Mouse (Mus musculus): ENCODE results near the gene Fam57b.

- no peak for TF ChIP-seq ZC3H11A (IDR thresholded peaks at IDR 0.05; ENCODE audit: borderline replicate concordance, low read depth, low read length)
- no peak for TF ChIP-seq HCFC1 (IDR thresholded peaks at IDR 0.05; ENCODE audit: borderline replicate concordance, insufficient read depth, low read length)
- TF ChIP-seq ZNF384 (IDR thresholded peaks at IDR 0.05; ENCODE audit: low read depth, low read length), result no peak
Measured at GRCm38 (mm10) chr7:126762471-126763008, 34.9 kb upstream of the Fam57b start.

Measured in ES-E14 (cell line).